Mouse (Mus musculus) forebrain, embryonic 16.5 days (tissue): ENCODE results near the gene Nr2e3. TPM values are rescaled to one million over a fixed set of nuclear protein-coding genes. Genes with fewer than 3 reads are reported as not detected.
"Not testable (repeated sequence)": the region's sequence is repeated elsewhere in the genome, so short reads cannot be mapped to it uniquely, and the experiment has no call there.

Experiments used
- ATAC-seq: fragments of 200-750 bp; cut with Nextera tagmentation; 2 replicates; pipeline ENCODE4 v1.8.0; 2017; ENCODE audit warnings: mild to moderate bottlenecking, moderate library complexity
- H3K27ac ChIP-seq: fragments of 300-500 bp; sonication (generic); 2 replicates; pipeline ENCODE4 v1.5.1; 2014; ENCODE audit warnings: low read length, control low read depth
- H3K27me3 ChIP-seq: fragments of 300-500 bp; sonication (generic); replicated peaks from 2 replicates; pipeline ENCODE4 v1.6.1; 2014; ENCODE audit warnings: low read length; ENCODE audit not compliant: control insufficient read depth, insufficient read depth
- H3K36me3 ChIP-seq: fragments of 300-500 bp; sonication (generic); 2 replicates; pipeline ENCODE4 v1.6.1; 2014; ENCODE audit not compliant: control insufficient read depth, insufficient read depth
- H3K4me1 ChIP-seq: fragments of 300-500 bp; sonication (generic); replicated peaks from 2 replicates; pipeline ENCODE4 v1.6.1; 2014; ENCODE audit warnings: low read length; ENCODE audit not compliant: control insufficient read depth, insufficient read depth
- H3K4me2 ChIP-seq: fragments of 300-500 bp; sonication (generic); 2 replicates; pipeline ENCODE4 v1.6.1; 2014; ENCODE audit warnings: mild to moderate bottlenecking, low read length, control low read depth
- H3K4me3 ChIP-seq: fragments of 300-500 bp; sonication (generic); replicated peaks from 2 replicates; pipeline ENCODE4 v1.5.1; 2014; ENCODE audit warnings: mild to moderate bottlenecking, low read length, control low read depth
- H3K9ac ChIP-seq: fragments of 300-500 bp; sonication (generic); replicated peaks from 2 replicates; pipeline ENCODE4 v1.6.1; 2014; ENCODE audit warnings: low read depth, low read length, control low read depth
- H3K9me3 ChIP-seq: fragments of 300-500 bp; sonication (generic); 2 replicates; pipeline ENCODE4 v1.6.1; 2016; ENCODE audit warnings: low read length; ENCODE audit not compliant: control insufficient read depth
- whole genome bisulfite sequencing: fragments of 180-500 bp; shearing (Covaris S2); extraction: QIAGEN DNeasy Blood & Tissue Kit; methylation state at CpG from one replicate; pipeline ENCODE4 v1.1.7; 2014; 5-methylcytosine and 5-hydroxymethylcytosine counted together
- polyA plus RNA-seq: library from polyadenylated mRNA; unstranded; fragments of >200 nt; fragmentation: Nextera tagmentation; extraction: Ambion mirVana; gene quantifications from 2 replicates; pipeline ENCODE4 v1.2.1, GENCODE M21; 2015

The Nr2e3 gene
- polyA plus RNA-seq, 1 experiment from 2014 or later: not detected

- Histone ChIP-seq H3K9ac (no peak overlapping the region), H3K4me2 (no peak overlapping the region), H3K9me3 (no peaks in the 10 kb centered on the region), H3K36me3 (no peaks in the 10 kb centered on the region), H3K27me3 (no peaks in the 10 kb centered on the region), H3K4me3 (no peak overlapping the region), H3K27ac (no peak overlapping the region), H3K4me1 (no peaks in the 10 kb centered on the region)
- WGBS: 83% methylated on average over 3 of the region's 3 CpGs
- no peak for ATAC-seq
Observed at GRCm38 (mm10) chr9:59945241-59945640, 15.2 kb downstream of the Nr2e3 start.

- WGBS: 89% methylated on average over 6 of the region's 6 CpGs
- Histone ChIP-seq H3K36me3 (no peaks in the 10 kb centered on the region), H3K27ac (no peak overlapping the region), H3K27me3 (no peaks in the 10 kb centered on the region), H3K4me1 (no peaks in the 10 kb centered on the region), H3K9me3 (no peaks in the 10 kb centered on the region), H3K9ac (no peak overlapping the region), H3K4me2 (no peak overlapping the region), H3K4me3 (no peak overlapping the region)
- no peak for ATAC-seq
Observed at GRCm38 (mm10) chr9:59943826-59944225, 16.6 kb downstream of the Nr2e3 start.

GRCm38 (mm10) chr9:59942501-59943085 lies 17.9 kb downstream of the Nr2e3 start:
- no peaks in the 10 kb centered on the region for H3K4me1 ChIP-seq
- no peak overlapping the region for H3K9ac ChIP-seq
- no peak overlapping the region for H3K4me3 ChIP-seq
- H3K36me3 ChIP-seq: no peaks in the 10 kb centered on the region
- WGBS: 62% methylated on average over 5 of the region's 5 CpGs
- no peaks in the 10 kb centered on the region for H3K9me3 ChIP-seq
- no peak overlapping the region for H3K27ac ChIP-seq
- no peak for ATAC-seq
- H3K4me2 ChIP-seq: no peak overlapping the region
- no peaks in the 10 kb centered on the region for H3K27me3 ChIP-seq

- H3K27me3 ChIP-seq: no peaks in the 10 kb centered on the region
- H3K9me3 ChIP-seq: no peaks in the 10 kb centered on the region
- H3K4me2 ChIP-seq: no peak overlapping the region
- H3K9ac ChIP-seq: no peak overlapping the region
- no peak for ATAC-seq
- no peak overlapping the region for H3K27ac ChIP-seq
- no peaks in the 10 kb centered on the region for H3K4me1 ChIP-seq
- H3K4me3 ChIP-seq: no peak overlapping the region
- WGBS: 77% methylated on average over 9 of the region's 9 CpGs
- H3K36me3 ChIP-seq: no peaks in the 10 kb centered on the region
Observed at GRCm38 (mm10) chr9:59941885-59942350, 18.5 kb downstream of the Nr2e3 start.

- H3K4me2 ChIP-seq: no peak overlapping the region
- no peak for ATAC-seq
- H3K9me3 ChIP-seq: no peaks in the 10 kb centered on the region
- H3K27ac ChIP-seq: no peak overlapping the region
- 76% methylated on average over 11 of the region's 12 CpGs for WGBS
- H3K4me1 ChIP-seq: no peaks in the 10 kb centered on the region
- no peaks in the 10 kb centered on the region for H3K36me3 ChIP-seq
- H3K9ac ChIP-seq: no peak overlapping the region
- H3K27me3 ChIP-seq: no peaks in the 10 kb centered on the region
- no peak overlapping the region for H3K4me3 ChIP-seq
Observed at GRCm38 (mm10) chr9:59940913-59941884, 19.3 kb downstream of the Nr2e3 start.

GRCm38 (mm10) chr9:59939691-59940090 lies 20.8 kb downstream of the Nr2e3 start:
- Histone ChIP-seq H3K9me3 (no peaks in the 10 kb centered on the region), H3K36me3 (no peaks in the 10 kb centered on the region), H3K27me3 (no peaks in the 10 kb centered on the region), H3K27ac (no peak overlapping the region), H3K4me1 (no peaks in the 10 kb centered on the region), H3K4me3 (no peak overlapping the region), H3K4me2 (no peak overlapping the region), H3K9ac (no peak overlapping the region)
- no peak for ATAC-seq
- WGBS: 83% methylated on average over 2 of the region's 2 CpGs

- H3K27me3 ChIP-seq: no peaks in the 10 kb centered on the region
- no peak overlapping the region for H3K4me3 ChIP-seq
- ATAC-seq: no peak
- H3K9ac ChIP-seq: no peak overlapping the region
- H3K9me3 ChIP-seq: no peaks in the 10 kb centered on the region
- no peak overlapping the region for H3K27ac ChIP-seq
- 73% methylated on average over 8 of the region's 8 CpGs for WGBS
- no peaks in the 10 kb centered on the region for H3K36me3 ChIP-seq
- no peaks in the 10 kb centered on the region for H3K4me1 ChIP-seq
- H3K4me2 ChIP-seq: no peak overlapping the region
Observed at GRCm38 (mm10) chr9:59938529-59938928, 21.9 kb downstream of the Nr2e3 start.

- not testable (repeated sequence) for H3K4me1 ChIP-seq, H3K4me3 ChIP-seq, H3K9me3 ChIP-seq, H3K27ac ChIP-seq, H3K27me3 ChIP-seq, H3K36me3 ChIP-seq, ATAC-seq, H3K4me2 ChIP-seq, H3K9ac ChIP-seq
- WGBS: 81% methylated on average over 8 of the region's 8 CpGs
Observed at GRCm38 (mm10) chr9:59935866-59936265, 24.6 kb downstream of the Nr2e3 start.

GRCm38 (mm10) chr9:59930248-59930647 lies 30.2 kb downstream of the Nr2e3 start:
- Histone ChIP-seq H3K9me3 (no peaks in the 10 kb centered on the region), H3K4me2 (no peak overlapping the region), H3K36me3 (peaks cover 4% of the 10 kb centered on the region), H3K27ac (no peak overlapping the region), H3K4me3 (no peak overlapping the region), H3K9ac (no peak overlapping the region), H3K27me3 (no peaks in the 10 kb centered on the region), H3K4me1 (no peaks in the 10 kb centered on the region)
- WGBS: 76% methylated on average over 3 of the region's 3 CpGs
- no peak for ATAC-seq
